Mouse (Mus musculus): ENCODE measurements around the gene Arhgap6. TPM values are rescaled to one million over a fixed set of nuclear protein-coding genes. Genes with fewer than 3 reads are reported as not detected.

Arhgap6 gene
- polyA plus RNA-seq, 1 experiment from 2014 or later = 9.8 TPM

- no peak overlapping the region for H3K4me2 ChIP-seq (replicated peaks; ENCODE audit: low read depth, low read length)
- WGBS = 7% methylated on average over 3 of the region's 3 CpGs
- ATAC-seq (ENCODE audit: insufficient number of reproducible peaks, insufficient read depth, low FRiP score, low read depth) = no peak
These were observed 140.5 kb downstream of the Arhgap6 start for GRCm38 (mm10) chrX:168935447-168935846.

GRCm38 (mm10) chrX:168937941-168938340, 143.0 kb downstream of the Arhgap6 start:
- no peak for ATAC-seq (ENCODE audit: insufficient number of reproducible peaks, insufficient read depth, low FRiP score, low read depth)
- H3K27ac ChIP-seq (ENCODE audit: low read length) = no peak overlapping the region
- WGBS = 44% methylated on average over 4 of the region's 4 CpGs
- no peak overlapping the region for H3K4me3 ChIP-seq (ENCODE audit: low read depth, low read length)
- H3K36me3 ChIP-seq (ENCODE audit: control insufficient read depth, insufficient read depth, low read length) = no peaks in the 10 kb centered on the region
- no peaks in the 10 kb centered on the region for H3K9me3 ChIP-seq (ENCODE audit: control insufficient read depth, low read depth, low read length)
- no peaks in the 10 kb centered on the region for H3K27me3 ChIP-seq (ENCODE audit: control insufficient read depth, insufficient read depth, low read length)
- H3K4me2 ChIP-seq (replicated peaks; ENCODE audit: low read depth, low read length) = no peak overlapping the region
- no peak overlapping the region for H3K9ac ChIP-seq (replicated peaks; ENCODE audit: low read depth, low read length)
- no peaks in the 10 kb centered on the region for H3K4me1 ChIP-seq (ENCODE audit: control insufficient read depth, insufficient read depth, low read length)

More at GRCm38 (mm10) chrX:168935447-168935846, 140.5 kb downstream of the Arhgap6 start:
- Histone ChIP-seq H3K4me1 (ENCODE audit: control insufficient read depth, insufficient read depth, low read length) (no peaks in the 10 kb centered on the region), H3K4me3 (ENCODE audit: low read depth, low read length) (no peak overlapping the region), H3K36me3 (ENCODE audit: control insufficient read depth, insufficient read depth, low read length) (no peaks in the 10 kb centered on the region), H3K27me3 (ENCODE audit: control insufficient read depth, insufficient read depth, low read length) (no peaks in the 10 kb centered on the region), H3K9ac (replicated peaks; ENCODE audit: low read depth, low read length) (no peak overlapping the region), H3K27ac (ENCODE audit: low read length) (no peak overlapping the region), H3K9me3 (ENCODE audit: control insufficient read depth, low read depth, low read length) (no peaks in the 10 kb centered on the region)

GRCm38 (mm10) chrX:168941684-168942083, 146.8 kb downstream of the Arhgap6 start:
- Histone ChIP-seq H3K4me1 (ENCODE audit: control insufficient read depth, insufficient read depth, low read length) (no peaks in the 10 kb centered on the region), H3K9me3 (ENCODE audit: control insufficient read depth, low read depth, low read length) (no peaks in the 10 kb centered on the region), H3K27ac (ENCODE audit: low read length) (no peak overlapping the region), H3K4me3 (ENCODE audit: low read depth, low read length) (no peak overlapping the region), H3K4me2 (replicated peaks; ENCODE audit: low read depth, low read length) (no peak overlapping the region), H3K27me3 (ENCODE audit: control insufficient read depth, insufficient read depth, low read length) (no peaks in the 10 kb centered on the region), H3K36me3 (ENCODE audit: control insufficient read depth, insufficient read depth, low read length) (no peaks in the 10 kb centered on the region), H3K9ac (replicated peaks; ENCODE audit: low read depth, low read length) (no peak overlapping the region)
- 73% methylated on average over 5 of the region's 5 CpGs for WGBS
- no peak for ATAC-seq (ENCODE audit: insufficient number of reproducible peaks, insufficient read depth, low FRiP score, low read depth)

- no peak overlapping the region for H3K4me2 ChIP-seq (replicated peaks; ENCODE audit: low read depth, low read length)
- no peak overlapping the region for H3K27ac ChIP-seq (ENCODE audit: low read length)
- H3K9me3 ChIP-seq (ENCODE audit: control insufficient read depth, low read depth, low read length) = no peaks in the 10 kb centered on the region
- H3K27me3 ChIP-seq (ENCODE audit: control insufficient read depth, insufficient read depth, low read length) = no peaks in the 10 kb centered on the region
- H3K4me3 ChIP-seq (ENCODE audit: low read depth, low read length) = no peak overlapping the region
- no peaks in the 10 kb centered on the region for H3K36me3 ChIP-seq (ENCODE audit: control insufficient read depth, insufficient read depth, low read length)
- H3K9ac ChIP-seq (replicated peaks; ENCODE audit: low read depth, low read length) = no peak overlapping the region
- no peaks in the 10 kb centered on the region for H3K4me1 ChIP-seq (ENCODE audit: control insufficient read depth, insufficient read depth, low read length)
- ATAC-seq (ENCODE audit: insufficient number of reproducible peaks, insufficient read depth, low FRiP score, low read depth) = no peak
- 70% methylated on average over 4 of the region's 4 CpGs for WGBS
These were observed 148.3 kb downstream of the Arhgap6 start for GRCm38 (mm10) chrX:168943217-168943616.

- H3K9ac ChIP-seq (replicated peaks; ENCODE audit: low read depth, low read length) = no peak overlapping the region
- WGBS = 44% methylated on average over 1 of the region's 1 CpGs
These were observed 180.5 kb downstream of the Arhgap6 start for GRCm38 (mm10) chrX:168975444-168975843.

GRCm38 (mm10) chrX:168977776-168978175, 182.9 kb downstream of the Arhgap6 start:
- H3K27me3 ChIP-seq (ENCODE audit: control insufficient read depth, insufficient read depth, low read length) = no peaks in the 10 kb centered on the region
- H3K9me3 ChIP-seq (ENCODE audit: control insufficient read depth, low read depth, low read length) = no peaks in the 10 kb centered on the region
- H3K27ac ChIP-seq (ENCODE audit: low read length) = no peak overlapping the region
- H3K4me1 ChIP-seq (ENCODE audit: control insufficient read depth, insufficient read depth, low read length) = no peaks in the 10 kb centered on the region
- H3K9ac ChIP-seq (replicated peaks; ENCODE audit: low read depth, low read length) = no peak overlapping the region
- ATAC-seq (ENCODE audit: insufficient number of reproducible peaks, insufficient read depth, low FRiP score, low read depth) = no peak
- H3K36me3 ChIP-seq (ENCODE audit: control insufficient read depth, insufficient read depth, low read length) = no peaks in the 10 kb centered on the region
- 47% methylated on average over 3 of the region's 3 CpGs for WGBS
- no peak overlapping the region for H3K4me3 ChIP-seq (ENCODE audit: low read depth, low read length)
- no peak overlapping the region for H3K4me2 ChIP-seq (replicated peaks; ENCODE audit: low read depth, low read length)

More at GRCm38 (mm10) chrX:168975444-168975843, 180.5 kb downstream of the Arhgap6 start:
- H3K36me3 ChIP-seq (ENCODE audit: control insufficient read depth, insufficient read depth, low read length) = no peaks in the 10 kb centered on the region
- ATAC-seq (ENCODE audit: insufficient number of reproducible peaks, insufficient read depth, low FRiP score, low read depth) = no peak
- no peaks in the 10 kb centered on the region for H3K27me3 ChIP-seq (ENCODE audit: control insufficient read depth, insufficient read depth, low read length)
- H3K27ac ChIP-seq (ENCODE audit: low read length) = no peak overlapping the region
- no peak overlapping the region for H3K4me3 ChIP-seq (ENCODE audit: low read depth, low read length)
- no peaks in the 10 kb centered on the region for H3K4me1 ChIP-seq (ENCODE audit: control insufficient read depth, insufficient read depth, low read length)
- H3K9me3 ChIP-seq (ENCODE audit: control insufficient read depth, low read depth, low read length) = no peaks in the 10 kb centered on the region
- H3K4me2 ChIP-seq (replicated peaks; ENCODE audit: low read depth, low read length) = no peak overlapping the region

- Histone ChIP-seq H3K27ac (ENCODE audit: low read length) (no peak overlapping the region), H3K27me3 (ENCODE audit: control insufficient read depth, insufficient read depth, low read length) (no peaks in the 10 kb centered on the region), H3K4me3 (ENCODE audit: low read depth, low read length) (no peak overlapping the region), H3K4me2 (replicated peaks; ENCODE audit: low read depth, low read length) (no peak overlapping the region), H3K36me3 (ENCODE audit: control insufficient read depth, insufficient read depth, low read length) (no peaks in the 10 kb centered on the region), H3K9ac (replicated peaks; ENCODE audit: low read depth, low read length) (no peak overlapping the region), H3K9me3 (ENCODE audit: control insufficient read depth, low read depth, low read length) (no peaks in the 10 kb centered on the region), H3K4me1 (ENCODE audit: control insufficient read depth, insufficient read depth, low read length) (no peaks in the 10 kb centered on the region)
- WGBS = 64% methylated on average over 2 of the region's 2 CpGs
- ATAC-seq (ENCODE audit: insufficient number of reproducible peaks, insufficient read depth, low FRiP score, low read depth) = no peak
These were observed 185.5 kb downstream of the Arhgap6 start for GRCm38 (mm10) chrX:168980370-168980769.

- H3K4me2 ChIP-seq (replicated peaks; ENCODE audit: low read depth, low read length) = no peak overlapping the region
- H3K4me3 ChIP-seq (ENCODE audit: low read depth, low read length) = no peak overlapping the region
- H3K36me3 ChIP-seq (ENCODE audit: control insufficient read depth, insufficient read depth, low read length) = no peaks in the 10 kb centered on the region
- H3K27me3 ChIP-seq (ENCODE audit: control insufficient read depth, insufficient read depth, low read length) = no peaks in the 10 kb centered on the region
- no peak overlapping the region for H3K27ac ChIP-seq (ENCODE audit: low read length)
- no peaks in the 10 kb centered on the region for H3K9me3 ChIP-seq (ENCODE audit: control insufficient read depth, low read depth, low read length)
- no peak for ATAC-seq (ENCODE audit: insufficient number of reproducible peaks, insufficient read depth, low FRiP score, low read depth)
- WGBS = 72% methylated on average over 1 of the region's 1 CpGs
- H3K4me1 ChIP-seq (ENCODE audit: control insufficient read depth, insufficient read depth, low read length) = no peaks in the 10 kb centered on the region
- no peak overlapping the region for H3K9ac ChIP-seq (replicated peaks; ENCODE audit: low read depth, low read length)
These were observed 212.2 kb downstream of the Arhgap6 start for GRCm38 (mm10) chrX:169007066-169007465.

GRCm38 (mm10) chrX:169012701-169013100, 217.8 kb downstream of the Arhgap6 start:
- H3K4me3 ChIP-seq (ENCODE audit: low read depth, low read length) = no peak overlapping the region
- H3K27ac ChIP-seq (ENCODE audit: low read length) = no peak overlapping the region
- ATAC-seq (ENCODE audit: insufficient number of reproducible peaks, insufficient read depth, low FRiP score, low read depth) = no peak
- no peaks in the 10 kb centered on the region for H3K4me1 ChIP-seq (ENCODE audit: control insufficient read depth, insufficient read depth, low read length)
- no peak overlapping the region for H3K9ac ChIP-seq (replicated peaks; ENCODE audit: low read depth, low read length)
- no peaks in the 10 kb centered on the region for H3K9me3 ChIP-seq (ENCODE audit: control insufficient read depth, low read depth, low read length)
- H3K36me3 ChIP-seq (ENCODE audit: control insufficient read depth, insufficient read depth, low read length) = no peaks in the 10 kb centered on the region
- no peak overlapping the region for H3K4me2 ChIP-seq (replicated peaks; ENCODE audit: low read depth, low read length)
- H3K27me3 ChIP-seq (ENCODE audit: control insufficient read depth, insufficient read depth, low read length) = no peaks in the 10 kb centered on the region

All from stomach, embryonic 14.5 days (tissue).